Mouse (Mus musculus) neural tube, embryonic 12.5 days (tissue): ENCODE data around the gene Speer1. TPM values are rescaled to one million over a fixed set of nuclear protein-coding genes. Genes with fewer than 3 reads are reported as not detected.
"Not testable (repeated sequence)": the region's sequence is repeated elsewhere in the genome, so short reads cannot be mapped to it uniquely, and the experiment has no call there.

Source experiments
- ATAC-seq: fragments of 200-750 bp; cut with Nextera tagmentation; 2 replicates; pipeline ENCODE4 v1.8.0; 2017; ENCODE audit warnings: low read depth, mild to moderate bottlenecking, moderate TSS enrichment, moderate library complexity; ENCODE audit not compliant: low FRiP score
- H3K27ac ChIP-seq: fragments of 300-500 bp; sonication (generic); 2 replicates; pipeline ENCODE4 v1.5.1; 2016
- H3K27me3 ChIP-seq: fragments of 300-500 bp; sonication (generic); replicated peaks from 2 replicates; pipeline ENCODE4 v1.6.1; 2016; ENCODE audit warnings: mild to moderate bottlenecking
- H3K36me3 ChIP-seq: fragments of 300-500 bp; sonication (generic); 2 replicates; pipeline ENCODE4 v1.6.1; 2016; ENCODE audit warnings: mild to moderate bottlenecking
- H3K4me1 ChIP-seq: fragments of 300-500 bp; sonication (generic); 2 replicates; pipeline ENCODE4 v1.6.1; 2016
- H3K4me2 ChIP-seq: fragments of 300-500 bp; sonication (generic); replicated peaks from 2 replicates; pipeline ENCODE4 v1.6.1; 2016; ENCODE audit warnings: mild to moderate bottlenecking
- H3K4me3 ChIP-seq: fragments of 300-500 bp; sonication (generic); 2 replicates; pipeline ENCODE4 v1.5.1; 2016
- H3K9ac ChIP-seq: fragments of 300-500 bp; sonication (generic); 2 replicates; pipeline ENCODE4 v1.6.1; 2016; ENCODE audit warnings: mild to moderate bottlenecking
- H3K9me3 ChIP-seq: fragments of 300-500 bp; sonication (generic); 2 replicates; pipeline ENCODE4 v1.6.1; 2016; ENCODE audit warnings: mild to moderate bottlenecking
- WGBS: fragments of 180-500 bp; shearing (Covaris S2); methylation state at CpG from one replicate; pipeline ENCODE4 v1.1.7; 2016; 5-methylcytosine and 5-hydroxymethylcytosine counted together
- polyA plus RNA-seq: library from polyadenylated mRNA; unstranded; fragments of >200 nt; fragmentation: Nextera tagmentation; extraction: Ambion mirVana; gene quantifications from 2 replicates; pipeline ENCODE4 v1.2.1, GENCODE M21; 2016

Gene Speer1
- polyA plus RNA-seq: not detected in 2 replicates

GRCm38 (mm10) chr5:11341216-11341615 lies at the start of gene Speer1:
TSS of gene Speer1 (plus strand) at chr5:11341516.
- H3K27me3 ChIP-seq, H3K4me1 ChIP-seq, H3K27ac ChIP-seq, H3K9ac ChIP-seq, ATAC-seq, H3K4me2 ChIP-seq, H3K9me3 ChIP-seq, H3K4me3 ChIP-seq, H3K36me3 ChIP-seq: not testable (repeated sequence)
- WGBS: 73% methylated on average over 1 of the region's 4 CpGs

Other genes starting within 250 kb of the Speer1 start
- 0.24 and 0.55 TPM in 2 replicates for gene Gm8879, start 213.9 kb upstream of the Speer1 start, polyA plus RNA-seq
- not detected in 2 replicates for gene Gm5861, start 158.4 kb upstream of the Speer1 start, polyA plus RNA-seq
- 0.42 TPM in 1 of 2 replicates, not detected in the other for gene Gm8890, start 85.5 kb upstream of the Speer1 start, polyA plus RNA-seq
- not detected in 2 replicates for gene Gm8897, start 74.9 kb downstream of the Speer1 start, polyA plus RNA-seq
- not detected in 2 replicates for gene Gm8906, start 161.2 kb downstream of the Speer1 start, polyA plus RNA-seq